Mouse (Mus musculus) olfactory bulb, adult 2 months (tissue): Measurements from ENCODE around the gene Sv2a.

Source experiments
- CTCF ChIP-seq: fragments of 200-500 bp; IDR thresholded peaks from 2 replicates; pipeline ENCODE4 v1.5.1; 2012; ENCODE audit warnings: low read depth, mild to moderate bottlenecking, low read length, moderate library complexity; ENCODE audit not compliant: insufficient read depth
- POLR2A ChIP-seq: fragments of 200-500 bp; IDR thresholded peaks from 2 replicates; pipeline ENCODE4 v1.6.1; 2012; ENCODE audit warnings: mild to moderate bottlenecking, low read depth, low read length, moderate library complexity; ENCODE audit not compliant: insufficient read depth

GRCm38 (mm10) chr3:96243921-96244572 is 63.1 kb downstream of the Sv2a start:
- TF ChIP-seq CTCF = no peak
- TF ChIP-seq POLR2A = no peak
